Mouse (Mus musculus): ENCODE data around the gene Negr1.

DNA sequence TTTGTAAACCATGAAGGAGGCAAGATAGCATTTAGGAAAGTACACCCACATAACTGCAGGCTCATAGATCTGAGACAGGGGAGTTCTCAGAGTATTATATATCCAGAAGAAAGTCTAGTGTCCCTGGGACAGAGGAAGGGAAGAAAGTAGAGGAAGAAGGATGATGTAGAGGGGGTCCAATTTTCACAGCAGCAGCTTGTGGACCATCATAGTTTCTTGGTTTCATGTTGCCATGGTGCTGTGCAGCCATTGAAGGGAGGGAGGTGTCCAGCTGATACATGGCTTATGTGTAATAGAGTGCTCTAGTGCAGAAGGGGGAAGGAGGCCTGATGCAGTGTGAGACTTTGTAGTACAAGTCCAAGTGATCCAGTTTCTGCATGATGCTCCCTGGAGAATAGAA is 359.8 kb downstream of the Negr1 start:
- TF ChIP-seq CTCF (IDR thresholded peaks at IDR 0.05; ENCODE audit: low read depth, low read length) (no peak), POLR2A (IDR thresholded peaks at IDR 0.05; ENCODE audit: insufficient read depth, low read length) (no peak), EP300 (IDR thresholded peaks at IDR 0.05; ENCODE audit: insufficient read depth, low read depth, low read length) (no peak)

Measured in ES-Bruce4 (cell line).